Mouse (Mus musculus) thymus, postnatal 4 days (tissue): ENCODE data around the gene Fgfr2.

Experiments used
- DNase-seq: peaks from one replicate; pipeline ENCODE4 v3.0.0; 2021

The Fgfr2 gene

GRCm38 (mm10) chr7:131992873-131993272 lies 1130.3 kb downstream of the Fgfr2 start:
- no peak for DNase-seq

GRCm38 (mm10) chr7:131992226-131992625 lies 1130.9 kb downstream of the Fgfr2 start:
- no peak for DNase-seq

GRCm38 (mm10) chr7:131989056-131989455 lies 1134.1 kb downstream of the Fgfr2 start:
- DNase-seq = no peak

- no peak for DNase-seq
These were observed 1144.5 kb downstream of the Fgfr2 start for GRCm38 (mm10) chr7:131978609-131979008.

- DNase-seq = no peak
These were observed 1147.3 kb downstream of the Fgfr2 start for GRCm38 (mm10) chr7:131975867-131976266.

GRCm38 (mm10) chr7:131970255-131970654 lies 1152.9 kb downstream of the Fgfr2 start:
- no peak for DNase-seq

- DNase-seq = peak; percentile 10
These were observed 1156.1 kb downstream of the Fgfr2 start for GRCm38 (mm10) chr7:131966916-131967494.

- peak; percentile 7 for DNase-seq
These were observed 1156.9 kb downstream of the Fgfr2 start, which contains the start of gene Gpr26 for GRCm38 (mm10) chr7:131966023-131966915. Gene Gpr26, plus strand, starts transcription at chr7:131966460.

GRCm38 (mm10) chr7:131960551-131960950 lies 1162.6 kb downstream of the Fgfr2 start:
- peak; percentile 58 for DNase-seq

- no peak for DNase-seq
These were observed 1164.4 kb downstream of the Fgfr2 start for GRCm38 (mm10) chr7:131958705-131959104.

GRCm38 (mm10) chr7:131953402-131953801 lies 1169.7 kb downstream of the Fgfr2 start:
- no peak for DNase-seq

- DNase-seq = no peak
These were observed 1172.0 kb downstream of the Fgfr2 start for GRCm38 (mm10) chr7:131951131-131951530.

GRCm38 (mm10) chr7:131937611-131938010 lies 1185.5 kb downstream of the Fgfr2 start:
- DNase-seq = no peak

- DNase-seq = no peak
These were observed 1195.7 kb downstream of the Fgfr2 start for GRCm38 (mm10) chr7:131927288-131928050.

- peak; percentile 12 for DNase-seq
These were observed 1205.8 kb downstream of the Fgfr2 start for GRCm38 (mm10) chr7:131917384-131917783.

- no peak for DNase-seq
These were observed 1213.5 kb downstream of the Fgfr2 start for GRCm38 (mm10) chr7:131909611-131910010.

- no peak for DNase-seq
These were observed 1216.5 kb downstream of the Fgfr2 start for GRCm38 (mm10) chr7:131906499-131907190.

- DNase-seq = peak; percentile 51
These were observed 1223.8 kb downstream of the Fgfr2 start for GRCm38 (mm10) chr7:131899356-131899755.

GRCm38 (mm10) chr7:131897282-131897681 lies 1225.9 kb downstream of the Fgfr2 start:
- no peak for DNase-seq

- no peak for DNase-seq
These were observed 1240.3 kb downstream of the Fgfr2 start for GRCm38 (mm10) chr7:131882824-131883223.

- peak; percentile 85 for DNase-seq
These were observed 1241.1 kb downstream of the Fgfr2 start for GRCm38 (mm10) chr7:131881876-131882615.

GRCm38 (mm10) chr7:131880150-131880549 lies 1243.0 kb downstream of the Fgfr2 start:
- DNase-seq = no peak
